Mouse (Mus musculus): Measurements from ENCODE around the gene Mbl2.

- no peak for TF ChIP-seq CTCF (conservative IDR thresholded peaks at IDR 0.05; ENCODE audit: insufficient read depth, insufficient read length, low read depth, low read length)
- TF ChIP-seq POLR2A (IDR thresholded peaks at IDR 0.05; ENCODE audit: low read depth, low read length) = no peak
These were observed 23.6 kb downstream of the Mbl2 start for GRCm38 (mm10) chr19:30256339-30256738.

All from kidney, adult 2 months (tissue).